Mouse (Mus musculus) forebrain, embryonic 11.5 days (tissue): ENCODE data around the gene Met. TPM values are rescaled to one million over a fixed set of nuclear protein-coding genes. Genes with fewer than 3 reads are reported as not detected.

Experiments used
- ATAC-seq: fragments of 200-750 bp; cut with Nextera tagmentation; replicated peaks from 2 replicates; pipeline ENCODE4 v1.8.0; 2017; ENCODE audit warnings: moderate TSS enrichment; ENCODE audit not compliant: low FRiP score
- DNase-seq: peaks from one replicate; pipeline ENCODE4 v3.0.0-alpha.2; 2017; ENCODE audit warnings: low spot score
- H3K27ac ChIP-seq: fragments of 300-500 bp; sonication (generic); 2 replicates; pipeline ENCODE4 v1.5.1; 2014; ENCODE audit warnings: low read depth, low read length
- H3K27me3 ChIP-seq: fragments of 300-500 bp; sonication (generic); 2 replicates; pipeline ENCODE4 v1.6.1; 2014; ENCODE audit warnings: mild to moderate bottlenecking, low read length, mixed read lengths; ENCODE audit not compliant: control insufficient read depth, insufficient read depth
- H3K36me3 ChIP-seq: fragments of 300-500 bp; sonication (generic); 2 replicates; pipeline ENCODE4 v1.6.1; 2014; ENCODE audit warnings: mild to moderate bottlenecking, low read length, moderate library complexity, mixed read lengths; ENCODE audit not compliant: control insufficient read depth, insufficient read depth
- H3K4me1 ChIP-seq: fragments of 300-500 bp; sonication (generic); replicated peaks from 2 replicates; pipeline ENCODE4 v1.6.1; 2014; ENCODE audit warnings: low read length, mixed read lengths; ENCODE audit not compliant: control insufficient read depth, insufficient read depth
- H3K4me2 ChIP-seq: fragments of 300-500 bp; sonication (generic); 2 replicates; pipeline ENCODE4 v1.6.1; 2014; ENCODE audit warnings: low read depth, mild to moderate bottlenecking, low read length, moderate library complexity, mixed read lengths; ENCODE audit not compliant: severe bottlenecking
- H3K4me3 ChIP-seq: fragments of 300-500 bp; sonication (generic); 2 replicates; pipeline ENCODE4 v1.5.1; 2014; ENCODE audit warnings: low read depth, low read length
- H3K9ac ChIP-seq: fragments of 300-500 bp; sonication (generic); 2 replicates; pipeline ENCODE4 v1.6.1; 2014; ENCODE audit warnings: low read length
- H3K9me3 ChIP-seq: fragments of 300-500 bp; sonication (generic); 2 replicates; pipeline ENCODE4 v1.6.1; 2016; ENCODE audit warnings: low read length, mixed read lengths; ENCODE audit not compliant: control insufficient read depth
- WGBS: fragments of 180-500 bp; shearing (Covaris S2); extraction: QIAGEN DNeasy Blood & Tissue Kit; methylation state at CpG from one replicate; pipeline ENCODE4 v1.1.7; 2014; 5-methylcytosine and 5-hydroxymethylcytosine counted together
- polyA plus RNA-seq: library from polyadenylated mRNA; unstranded; fragments of >200 nt; fragmentation: Nextera tagmentation; extraction: Ambion mirVana; gene quantifications from 2 replicates; pipeline ENCODE4 v1.2.1, GENCODE M21; 2014

Met gene
- polyA plus RNA-seq, 1 experiment from 2014 or later: 1.1 TPM

DNA sequence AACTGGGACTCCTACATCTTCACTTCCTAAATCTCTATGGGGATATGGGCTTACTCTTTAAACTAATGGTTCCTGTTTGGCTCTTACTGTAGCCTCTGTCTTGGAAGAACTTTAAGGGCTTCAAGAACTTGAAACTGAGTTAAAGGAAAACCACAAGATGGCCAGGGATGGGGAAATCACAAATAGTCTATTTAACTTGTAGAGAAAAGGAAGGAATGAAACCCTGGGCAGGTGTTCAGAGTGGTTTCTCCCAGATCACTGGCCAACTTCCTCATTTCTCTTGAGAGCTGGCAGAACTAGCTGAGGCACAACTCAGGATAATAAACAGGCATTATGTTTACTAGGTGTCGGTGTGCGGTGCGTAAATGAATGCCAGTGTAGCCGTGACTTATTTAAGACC is 17.5 kb downstream of the Met start:
- Histone ChIP-seq H3K9me3 (no peaks in the 10 kb centered on the region), H3K27me3 (no peaks in the 10 kb centered on the region), H3K27ac (no peak overlapping the region), H3K9ac (no peak overlapping the region), H3K4me2 (no peak overlapping the region), H3K4me3 (no peak overlapping the region), H3K36me3 (no peaks in the 10 kb centered on the region), H3K4me1 (no peaks in the 10 kb centered on the region)
- no peak for DNase-seq
- WGBS: 86% methylated on average over 4 of the region's 4 CpGs
- no peak for ATAC-seq

- no peak overlapping the region for H3K4me3 ChIP-seq
- H3K9me3 ChIP-seq: no peaks in the 10 kb centered on the region
- WGBS: 84% methylated on average over 5 of the region's 5 CpGs
- no peaks in the 10 kb centered on the region for H3K27me3 ChIP-seq
- no peak for DNase-seq
- no peak overlapping the region for H3K4me2 ChIP-seq
- ATAC-seq: no peak
- no peaks in the 10 kb centered on the region for H3K36me3 ChIP-seq
- H3K27ac ChIP-seq: no peak overlapping the region
- H3K4me1 ChIP-seq: no peaks in the 10 kb centered on the region
- no peak overlapping the region for H3K9ac ChIP-seq
These were observed 21.6 kb downstream of the Met start for GRCm38 (mm10) chr6:17485244-17485643.

- Histone ChIP-seq H3K4me3 (no peak overlapping the region), H3K27me3 (no peaks in the 10 kb centered on the region), H3K9ac (no peak overlapping the region), H3K36me3 (no peaks in the 10 kb centered on the region), H3K4me2 (no peak overlapping the region), H3K9me3 (no peaks in the 10 kb centered on the region), H3K4me1 (no peaks in the 10 kb centered on the region), H3K27ac (no peak overlapping the region)
- 93% methylated on average over 7 of the region's 7 CpGs for WGBS
- no peak for DNase-seq
- ATAC-seq: no peak
These were observed 22.2 kb downstream of the Met start for GRCm38 (mm10) chr6:17485782-17486181.

- ATAC-seq (no peak), DNase-seq (no peak)
- Histone ChIP-seq H3K27me3 (no peaks in the 10 kb centered on the region), H3K4me3 (no peak overlapping the region), H3K27ac (no peak overlapping the region), H3K4me1 (no peaks in the 10 kb centered on the region), H3K36me3 (no peaks in the 10 kb centered on the region), H3K9ac (no peak overlapping the region), H3K4me2 (no peak overlapping the region), H3K9me3 (no peaks in the 10 kb centered on the region)
- WGBS: 73% methylated on average over 2 of the region's 2 CpGs
These were observed 24.8 kb downstream of the Met start for GRCm38 (mm10) chr6:17488291-17488817.

DNA sequence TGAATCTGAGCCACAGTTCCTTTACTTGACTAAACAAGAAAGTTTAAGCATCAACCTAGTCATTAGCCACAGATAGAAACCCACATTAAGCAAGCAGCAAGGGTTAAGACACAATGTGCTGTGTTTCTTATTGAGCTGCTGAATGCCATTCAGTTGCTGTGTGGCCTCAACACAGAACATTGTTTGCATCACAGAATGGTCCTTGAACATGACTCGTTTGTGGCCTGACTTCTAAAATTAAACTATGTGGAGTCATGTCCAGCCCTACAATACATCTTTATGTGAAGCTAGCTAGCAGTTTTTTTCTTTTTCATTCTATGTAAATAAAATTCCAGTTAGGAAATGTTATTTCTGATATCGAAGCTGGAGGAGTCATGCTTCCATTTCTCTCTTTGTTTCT is 27.2 kb downstream of the Met start:
- DNase-seq (no peak), ATAC-seq (no peak)
- WGBS: 48% methylated on average over 2 of the region's 2 CpGs
- no peak overlapping the region for H3K4me3 ChIP-seq
- no peak overlapping the region for H3K4me2 ChIP-seq
- H3K9ac ChIP-seq: no peak overlapping the region
- no peaks in the 10 kb centered on the region for H3K9me3 ChIP-seq
- H3K27ac ChIP-seq: no peak overlapping the region
- H3K4me1 ChIP-seq: no peaks in the 10 kb centered on the region
- no peaks in the 10 kb centered on the region for H3K27me3 ChIP-seq
- H3K36me3 ChIP-seq: no peaks in the 10 kb centered on the region

DNA sequence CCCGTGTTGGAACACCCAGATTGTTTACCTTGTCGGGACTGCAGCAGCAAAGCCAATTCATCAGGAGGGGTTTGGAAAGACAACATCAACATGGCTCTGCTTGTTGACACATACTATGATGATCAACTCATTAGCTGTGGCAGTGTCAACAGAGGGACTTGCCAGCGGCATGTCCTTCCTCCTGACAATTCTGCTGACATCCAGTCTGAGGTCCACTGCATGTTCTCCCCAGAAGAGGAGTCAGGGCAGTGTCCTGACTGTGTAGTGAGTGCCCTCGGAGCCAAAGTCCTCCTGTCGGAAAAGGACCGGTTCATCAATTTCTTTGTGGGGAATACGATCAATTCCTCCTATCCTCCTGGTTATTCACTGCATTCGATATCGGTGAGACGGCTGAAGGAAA is 27.9 kb downstream of the Met start:
- Histone ChIP-seq H3K27ac (no peak overlapping the region), H3K9ac (no peak overlapping the region), H3K36me3 (no peaks in the 10 kb centered on the region), H3K4me2 (no peak overlapping the region), H3K27me3 (no peaks in the 10 kb centered on the region), H3K4me3 (no peak overlapping the region), H3K4me1 (no peaks in the 10 kb centered on the region), H3K9me3 (no peaks in the 10 kb centered on the region)
- DNase-seq (no peak), ATAC-seq (no peak)
- 98% methylated on average over 10 of the region's 10 CpGs for WGBS

- no peak overlapping the region for H3K9ac ChIP-seq
- no peak for DNase-seq
- H3K27ac ChIP-seq: no peak overlapping the region
- no peaks in the 10 kb centered on the region for H3K4me1 ChIP-seq
- ATAC-seq: no peak
- WGBS: 91% methylated on average over 8 of the region's 8 CpGs
- no peaks in the 10 kb centered on the region for H3K9me3 ChIP-seq
- no peaks in the 10 kb centered on the region for H3K27me3 ChIP-seq
- no peak overlapping the region for H3K4me3 ChIP-seq
- H3K4me2 ChIP-seq: no peak overlapping the region
- no peaks in the 10 kb centered on the region for H3K36me3 ChIP-seq
These were observed 28.5 kb downstream of the Met start for GRCm38 (mm10) chr6:17492062-17492461.

GRCm38 (mm10) chr6:17495413-17495812 is 31.8 kb downstream of the Met start:
- ATAC-seq: no peak
- WGBS: 86% methylated on average over 1 of the region's 1 CpGs
- H3K36me3 ChIP-seq: no peaks in the 10 kb centered on the region

DNA sequence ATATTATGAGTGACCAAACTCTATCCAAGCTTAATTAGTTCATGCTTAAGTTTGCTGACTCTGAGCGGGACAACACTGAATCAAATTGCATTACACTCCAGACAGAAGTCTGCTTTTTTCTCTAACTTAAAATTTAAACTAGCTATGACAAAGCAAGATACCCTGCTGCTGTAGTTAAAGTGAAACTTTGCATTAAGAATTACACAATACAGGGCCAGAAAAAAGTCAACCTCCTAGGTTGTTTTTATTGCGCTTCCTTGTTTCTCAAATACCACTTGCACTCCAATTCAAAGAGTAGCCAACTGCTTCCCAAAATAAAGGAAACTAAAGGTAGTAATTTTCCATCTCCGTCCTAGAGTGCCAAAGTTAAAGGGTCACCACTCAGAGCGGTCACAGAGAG is 33.8 kb downstream of the Met start:
- H3K27me3 ChIP-seq: no peaks in the 10 kb centered on the region
- H3K4me3 ChIP-seq: no peak overlapping the region
- ATAC-seq (no peak), DNase-seq (no peak)
- no peak overlapping the region for H3K9ac ChIP-seq
- no peak overlapping the region for H3K27ac ChIP-seq
- no peaks in the 10 kb centered on the region for H3K4me1 ChIP-seq
- H3K36me3 ChIP-seq: no peaks in the 10 kb centered on the region
- no peak overlapping the region for H3K4me2 ChIP-seq
- 75% methylated on average over 4 of the region's 4 CpGs for WGBS
- H3K9me3 ChIP-seq: no peaks in the 10 kb centered on the region

More at GRCm38 (mm10) chr6:17495413-17495812, 31.8 kb downstream of the Met start:
- Histone ChIP-seq H3K27ac (no peak overlapping the region), H3K4me3 (no peak overlapping the region), H3K4me2 (no peak overlapping the region), H3K9ac (no peak overlapping the region), H3K4me1 (no peaks in the 10 kb centered on the region), H3K9me3 (no peaks in the 10 kb centered on the region), H3K27me3 (no peaks in the 10 kb centered on the region)
- DNase-seq: no peak
